Comparison of ENCODE assay signal across 7 mouse cellular contexts in genomic region chr12:55820661-55821314, GRCm38 (mm10). TPM values are rescaled to one million over a fixed set of nuclear protein-coding genes. Genes with fewer than 3 reads are reported as not detected.
A peak's percentile ranks its signal among the peaks of the same experiment; 100 is the strongest.
DNase-seq lines count a peak whose midpoint lies in the region; ATAC-seq lines count a peak whose summit lies in the region.

Gene Ralgapa1 (minus strand): TSS chr12:55821167.

- peak within 1 kb of the TSS; percentile 96 for H3K4me3 ChIP-seq in intestine, embryonic 16.5 days (ENCODE audit: low read length)
- H3K4me3 ChIP-seq in midbrain, embryonic 11.5 days (ENCODE audit: low read depth, low read length): peak within 1 kb of the TSS; percentile 64

- peak within 1 kb of the TSS; percentile 94 for H3K9ac ChIP-seq in intestine, embryonic 16.5 days (ENCODE audit: low read depth, low read length)
- peak within 1 kb of the TSS; percentile 92 for H3K9ac ChIP-seq in midbrain, embryonic 11.5 days (ENCODE audit: low read length)

- peak; percentile 89 for DNase-seq in adrenal gland, adult 2 months
- peak; percentile 90 for DNase-seq in embryo, embryonic 11.5 days (ENCODE audit: low read depth, low spot score)
- DNase-seq in gastrocnemius, postnatal 4 days (ENCODE audit: low spot score in 2 of 2): peak; percentile 78 to 87
- DNase-seq in left cerebral cortex, postnatal 36 days (ENCODE audit: low spot score in 2 of 2): peak; percentile 83 to 85
- peak; percentile 99 for DNase-seq in midbrain, embryonic 11.5 days (ENCODE audit: low spot score, missing footprints)
- peak; percentile 89 for DNase-seq in skeletal muscle tissue, adult 2 months (ENCODE audit: low read depth, low spot score)

- WGBS in intestine, embryonic 16.5 days: under 1% methylated on average over 78 of the region's 78 CpGs
- WGBS in midbrain, embryonic 11.5 days: under 1% methylated on average over 69 of the region's 78 CpGs

- H3K36me3 ChIP-seq in intestine, embryonic 16.5 days (ENCODE audit: control insufficient read depth, insufficient read depth, low read length): no peaks in the 10 kb centered on the region
- H3K36me3 ChIP-seq in midbrain, embryonic 11.5 days (ENCODE audit: control insufficient read depth, insufficient read depth, low read length): no peaks in the 10 kb centered on the region

- peak; percentile 94 for ATAC-seq in intestine, embryonic 16.5 days
- ATAC-seq in midbrain, embryonic 11.5 days (ENCODE audit: low FRiP score): peak; percentile 95

- intact Hi-C loops in left cerebral cortex, postnatal 36 days (cut with DNase I): loop anchor here (1.0 to 10.0 kb wide), 3 partner anchors 16 to 506 kb away; partner anchors contain the start of gene Brms1l

- H3K27ac ChIP-seq in intestine, embryonic 16.5 days (ENCODE audit: low read length): peak within 1 kb of the TSS; percentile 92
- peak within 1 kb of the TSS; percentile 90 for H3K27ac ChIP-seq in midbrain, embryonic 11.5 days (ENCODE audit: low read depth, low read length)

- H3K4me2 ChIP-seq in intestine, embryonic 16.5 days (ENCODE audit: low read depth, low read length): peak within 1 kb of the TSS; percentile 73
- H3K4me2 ChIP-seq in midbrain, embryonic 11.5 days: peak within 1 kb of the TSS; percentile 45

- H3K27me3 ChIP-seq in intestine, embryonic 16.5 days (replicated peaks; ENCODE audit: control insufficient read depth, insufficient read depth, low read length): no peaks in the 10 kb centered on the region
- H3K27me3 ChIP-seq in midbrain, embryonic 11.5 days (ENCODE audit: control insufficient read depth, insufficient read depth, low read length): no peaks in the 10 kb centered on the region

- H3K4me1 ChIP-seq in intestine, embryonic 16.5 days (ENCODE audit: control insufficient read depth, insufficient read depth, low read length): no peaks in the 10 kb centered on the region
- peaks cover 7% of the 10 kb centered on the region for H3K4me1 ChIP-seq in midbrain, embryonic 11.5 days (ENCODE audit: control insufficient read depth, insufficient read depth, low read length)

- H3K9me3 ChIP-seq in intestine, embryonic 16.5 days (ENCODE audit: control insufficient read depth, low read length): no peaks in the 10 kb centered on the region
- H3K9me3 ChIP-seq in midbrain, embryonic 11.5 days (ENCODE audit: control insufficient read depth, low read length): no peaks in the 10 kb centered on the region

RNA-seq across cellular contexts. Expression of gene Ralgapa1, which starts in this region (rescaled TPM):
- total RNA-seq in adrenal gland, adult 2 months (2021): 10 to 100 TPM; 52.5 to 83.6 TPM
- 22.2 and 22.7 TPM in 2 replicates for polyA plus RNA-seq in adrenal gland, adult 2 months (2012; rRNA removed)
- total RNA-seq in gastrocnemius, postnatal 4 days (2021): 10 to 100 TPM; 42.6 to 44.6 TPM
- 6.6 and 7.4 TPM in 2 replicates for polyA plus RNA-seq in intestine, embryonic 16.5 days (2015; fragmentation: Nextera tagmentation; extraction: Ambion mirVana)
- 100 to 1,000 TPM; 102 to 132 TPM for total RNA-seq in left cerebral cortex, postnatal 36 days (2021)
- polyA plus RNA-seq in midbrain, embryonic 11.5 days (2014; fragmentation: Nextera tagmentation; extraction: Ambion mirVana): 19.0 and 19.1 TPM in 2 replicates

Comparison
In these comparisons a context has a peak if more than half of its experiments do, and no peak if none do; other contexts are left out.
1. Peak in every context shown above with its lines: DNase-seq, ATAC-seq, H3K4me3 ChIP-seq and H3K27ac ChIP-seq.